Mouse (Mus musculus) testis, adult 2 months (tissue): Measurements from ENCODE around the gene Podnl1.

ENCODE experiments used
- CTCF ChIP-seq: fragments of 200-500 bp; IDR thresholded peaks from 2 replicates; pipeline ENCODE4 v1.5.1; 2012; ENCODE audit warnings: low read depth, mild to moderate bottlenecking, inconsistent platforms, low read length, moderate library complexity; ENCODE audit not compliant: control insufficient read depth, insufficient read depth, insufficient replicate concordance
- POLR2A ChIP-seq: fragments of 200-500 bp; IDR thresholded peaks from 2 replicates; pipeline ENCODE4 v1.6.1; 2012; ENCODE audit warnings: low read depth, mild to moderate bottlenecking, inconsistent platforms, low read length, moderate library complexity; ENCODE audit not compliant: control insufficient read depth

DNA sequence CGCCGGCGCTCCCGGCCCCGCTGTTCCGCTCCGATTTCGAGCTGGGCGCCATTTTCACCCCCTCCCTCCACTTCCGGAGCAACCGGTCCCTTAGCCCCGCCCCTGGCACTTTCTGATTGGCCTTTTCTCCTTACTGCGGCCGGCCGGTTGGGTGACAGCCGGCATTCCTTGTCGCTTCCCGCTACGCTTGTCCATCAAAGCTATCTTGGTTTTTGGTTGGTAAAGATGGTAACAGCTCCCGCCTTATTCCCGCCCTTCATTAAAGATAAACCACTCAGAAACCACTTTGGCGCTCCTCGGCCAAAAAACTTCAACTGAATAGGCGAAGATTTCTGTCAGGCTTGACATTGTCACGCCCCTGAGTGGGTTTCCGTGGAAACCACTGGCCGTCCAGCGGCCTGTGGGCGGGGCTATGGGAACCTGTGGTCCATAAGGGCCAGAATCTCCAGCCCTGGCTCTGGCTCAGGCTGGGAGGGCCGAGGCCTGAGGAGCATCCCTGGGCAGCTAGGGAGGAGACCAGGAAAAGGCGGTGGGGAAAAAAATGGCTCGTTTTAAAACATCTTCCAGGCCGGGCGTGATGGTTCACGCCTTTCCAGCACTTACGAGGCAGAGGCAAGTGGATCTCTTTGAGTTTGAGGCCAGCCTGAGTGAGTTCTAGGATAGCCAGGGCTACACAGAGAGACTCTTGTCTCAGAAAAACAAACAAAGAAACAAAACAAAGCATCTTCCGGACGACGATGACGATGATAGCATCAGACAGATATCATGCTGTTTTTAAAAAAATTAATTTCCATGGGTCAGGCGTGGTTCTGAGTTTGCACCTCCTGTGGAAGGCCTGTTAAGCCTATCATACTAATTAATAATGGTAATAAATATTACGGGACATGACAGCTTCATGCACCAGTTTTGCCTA is 20.8 kb upstream of the Podnl1 start, which contains the start of gene Dcaf15:
- TF ChIP-seq CTCF, result no peak
- peak; percentile 57 for TF ChIP-seq POLR2A
